Mouse (Mus musculus) heart, adult 8-10 months (tissue): ENCODE data around the gene Plpp2. TPM values are rescaled to one million over a fixed set of nuclear protein-coding genes. Genes with fewer than 3 reads are reported as not detected.

Experiments used
- DNase-seq: peaks from one replicate; pipeline ENCODE4 v3.0.0; 2022; ENCODE audit warnings: low spot score
- microRNA-seq: library from miRNA; unstranded; fragments of <30 nt; microRNA quantifications from one replicate; pipeline ENCODE4 v1.2.0, GENCODE M21; 2022
- total RNA-seq, 4 experiments: library from RNA; stranded (reverse); gene quantifications; 2 replicates each; pipeline ENCODE4 v1.2.4; 2022

The Plpp2 gene
- total RNA-seq, 4 experiments from 2014 or later, result 3.1 to 7.1 (median 4.8) TPM

GRCm38 (mm10) chr10:79528081-79528480, 5.5 kb downstream of the Plpp2 start:
- DNase-seq, result no peak

GRCm38 (mm10) chr10:79527453-79527845, 6.1 kb downstream of the Plpp2 start:
- no peak for DNase-seq

- DNase-seq, result no peak
These were observed 6.7 kb downstream of the Plpp2 start for GRCm38 (mm10) chr10:79526661-79527452.

- DNase-seq, result no peak
These were observed 7.9 kb downstream of the Plpp2 start for GRCm38 (mm10) chr10:79525456-79526325.

- no peak for DNase-seq
These were observed 9.2 kb downstream of the Plpp2 start for GRCm38 (mm10) chr10:79524433-79524832.

GRCm38 (mm10) chr10:79506709-79507108, 26.9 kb downstream of the Plpp2 start:
- DNase-seq, result no peak

GRCm38 (mm10) chr10:79502830-79503644, 30.6 kb downstream of the Plpp2 start:
- no peak for DNase-seq

- no peak for DNase-seq
These were observed 36.8 kb downstream of the Plpp2 start for GRCm38 (mm10) chr10:79496701-79497288.

GRCm38 (mm10) chr10:79495886-79496285, 37.7 kb downstream of the Plpp2 start:
- DNase-seq, result no peak

Small RNAs within 50 kb of the gene (microRNA-seq; reads per million reads assigned to microRNA genes)
- gene Mir6909, result not detected

Other genes starting within 250 kb of the Plpp2 start
- not detected for gene Vmn2r82, start 177.3 kb downstream of the Plpp2 start, total RNA-seq
- not detected for gene Vmn2r83, start 65.1 kb downstream of the Plpp2 start, total RNA-seq
- 10 to 100 TPM; 10.6 to 17.6 (median 15.3) TPM for gene Mier2, start 21.4 kb upstream of the Plpp2 start, total RNA-seq
- not detected for gene Theg, start 53.5 kb upstream of the Plpp2 start, total RNA-seq
- gene C2cd4c, start 80.2 kb upstream of the Plpp2 start, total RNA-seq, result under 1 TPM in 1 of 4 experiments, not detected in 3; 0.16 TPM
- 1 to 10 TPM; 1.2 to 2.0 (median 1.2) TPM for gene Shc2, start 104.1 kb upstream of the Plpp2 start, total RNA-seq
- gene Odf3l2, start 111.9 kb upstream of the Plpp2 start, total RNA-seq, result not detected
- gene Madcam1, start 130.8 kb upstream of the Plpp2 start, total RNA-seq, result not detected
- 10 to 100 TPM; 14.5 to 20.0 (median 16.9) TPM for gene Tpgs1, start 135.6 kb upstream of the Plpp2 start, total RNA-seq
- gene Cdc34, start 148.4 kb upstream of the Plpp2 start, total RNA-seq, result 100 to 1,000 TPM; 201 to 230 (median 213) TPM
- 1 to 10 TPM; 7.6 to 9.0 (median 8.3) TPM for gene Gzmm, start 155.2 kb upstream of the Plpp2 start, total RNA-seq
- 1,000 to 10,000 TPM; 1,424 to 1,552 (median 1,533) TPM for gene Bsg, start 170.7 kb upstream of the Plpp2 start, total RNA-seq
- 10 to 100 TPM; 13.7 to 16.7 (median 15.1) TPM for gene Hcn2, start 182.8 kb upstream of the Plpp2 start, total RNA-seq
- gene Polrmt, start 212.8 kb upstream of the Plpp2 start, total RNA-seq, result 10 to 100 TPM; 41.1 to 54.7 (median 47.0) TPM
- not detected for gene Fgf22, start 221.3 kb upstream of the Plpp2 start, total RNA-seq
- 10 to 100 TPM; 20.2 to 23.2 (median 21.5) TPM for gene Rnf126, start 233.2 kb upstream of the Plpp2 start, total RNA-seq
- gene Fstl3, start 243.5 kb upstream of the Plpp2 start, total RNA-seq, result 1 to 10 TPM; 2.9 to 5.8 (median 3.6) TPM